Mouse (Mus musculus) embryo, embryonic 9.5 days (tissue): Measurements from ENCODE around the gene Rpp25l.

Experiments
- DNase-seq: peaks from one replicate; pipeline ENCODE4 v3.0.0-alpha.2; 2017; ENCODE audit errors: extremely low spot score

Rpp25l gene

DNA sequence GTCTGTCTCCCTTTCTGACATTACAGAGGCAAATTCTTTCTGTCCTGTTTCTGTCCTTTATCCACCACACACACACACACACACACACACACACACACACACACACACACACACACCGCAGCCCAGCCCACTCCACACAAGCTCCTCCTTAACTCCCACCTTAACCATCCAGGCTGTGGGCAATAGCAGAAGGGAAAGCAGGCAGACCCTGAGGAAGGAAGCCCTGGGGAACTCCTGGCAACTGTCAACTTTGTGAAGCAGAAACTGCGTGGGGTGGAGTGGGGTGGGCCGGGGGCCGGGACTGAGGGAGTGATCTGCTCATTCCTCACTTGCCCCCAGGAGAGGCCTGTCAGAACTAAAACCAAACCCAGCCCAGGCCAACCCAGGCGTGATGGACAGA, 41.8 kb downstream of the Rpp25l start:
- DNase-seq, result no peak

DNA sequence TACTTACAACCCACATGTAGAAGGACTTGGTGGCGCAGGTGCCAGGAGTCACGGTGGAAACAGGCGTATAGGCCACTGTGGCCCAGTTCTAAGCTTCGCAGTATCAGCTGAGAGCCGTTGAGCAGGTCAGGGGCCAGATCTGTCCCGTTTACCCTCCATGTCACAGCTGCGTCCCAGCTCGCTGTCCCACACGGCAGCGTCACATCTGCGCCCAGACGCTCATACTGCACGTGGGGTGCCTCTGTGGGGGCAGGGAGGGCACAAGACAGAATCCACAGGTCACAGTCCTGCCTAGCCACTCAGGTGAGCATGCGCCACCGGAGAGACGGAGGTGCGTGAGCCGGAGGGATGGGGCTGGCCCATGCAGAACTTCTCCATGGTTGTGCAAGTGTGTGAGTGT, 42.5 kb downstream of the Rpp25l start:
- DNase-seq, result no peak

DNA sequence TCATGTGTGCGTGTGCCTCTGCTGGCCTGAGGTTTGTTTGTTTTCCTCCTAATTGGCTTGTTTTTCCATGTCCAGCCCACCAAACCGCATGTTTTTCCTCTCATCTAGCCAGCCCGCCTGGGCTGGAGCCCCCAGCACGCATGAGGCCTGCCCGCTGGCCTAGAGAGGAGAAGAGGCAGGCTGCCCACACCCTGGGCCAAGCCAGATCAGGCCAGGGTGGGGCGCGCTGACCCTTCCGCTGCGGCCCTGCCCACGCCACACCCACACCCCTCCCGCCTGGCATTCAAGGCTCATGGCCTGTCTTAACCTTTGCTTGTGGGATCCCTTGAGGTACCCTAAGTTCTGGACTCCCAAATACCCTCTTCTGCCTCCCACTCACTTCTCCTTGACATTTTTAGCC, 46.7 kb downstream of the Rpp25l start:
- DNase-seq, result no peak

DNA sequence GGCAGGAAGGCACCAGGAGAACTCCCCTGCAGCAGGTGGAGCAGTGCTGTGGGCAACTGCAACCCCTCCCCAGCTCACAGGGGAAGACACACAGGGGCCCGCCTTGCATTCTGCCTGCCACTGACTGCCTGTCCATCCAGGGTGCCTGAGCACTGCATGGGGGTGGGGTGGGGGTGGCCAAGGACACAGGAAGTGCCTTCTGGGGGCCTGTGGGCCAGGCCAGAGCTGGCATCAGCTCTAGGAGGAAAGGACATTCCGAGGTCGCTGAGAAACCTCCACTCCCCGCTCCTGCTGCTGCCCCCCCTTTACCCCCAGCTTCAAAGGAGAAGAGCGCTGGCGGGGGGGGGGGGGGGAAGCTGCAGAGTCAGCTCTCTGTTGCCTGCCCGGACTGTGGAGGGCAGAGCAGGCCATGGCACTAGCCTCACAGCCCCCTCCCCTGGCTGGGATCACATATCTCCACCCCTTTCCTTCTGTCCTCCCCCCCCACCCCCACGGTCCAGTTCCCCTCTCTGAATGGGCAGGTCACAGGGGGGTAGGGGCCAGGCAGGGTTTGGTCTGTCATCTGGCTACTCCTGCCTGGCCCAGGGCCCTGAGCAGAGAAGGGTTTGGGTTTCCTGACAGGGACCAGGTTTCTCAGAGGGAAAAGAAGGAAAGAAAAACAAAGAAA, 48.2 kb downstream of the Rpp25l start:
- peak; percentile 54 for DNase-seq

DNA sequence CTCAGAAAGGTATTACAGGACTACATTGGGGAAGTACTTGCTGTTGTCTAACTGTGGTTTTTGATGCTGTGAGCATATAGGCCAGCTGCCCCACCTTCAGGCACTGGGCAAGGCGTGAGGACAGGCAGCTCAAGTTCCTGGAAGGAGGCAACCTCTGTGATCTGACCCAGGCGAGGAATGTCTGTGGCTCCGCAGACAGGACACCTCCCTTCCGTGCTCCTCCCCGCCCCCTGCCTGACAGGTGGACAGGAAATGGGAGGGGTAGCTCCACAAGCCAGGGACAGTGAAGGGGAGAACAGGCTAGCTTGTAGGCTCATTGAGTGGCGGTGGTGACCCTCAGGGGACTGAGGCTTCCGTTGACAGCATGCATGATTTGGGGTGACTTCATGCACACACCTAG, 48.8 kb downstream of the Rpp25l start:
- DNase-seq, result no peak

DNA sequence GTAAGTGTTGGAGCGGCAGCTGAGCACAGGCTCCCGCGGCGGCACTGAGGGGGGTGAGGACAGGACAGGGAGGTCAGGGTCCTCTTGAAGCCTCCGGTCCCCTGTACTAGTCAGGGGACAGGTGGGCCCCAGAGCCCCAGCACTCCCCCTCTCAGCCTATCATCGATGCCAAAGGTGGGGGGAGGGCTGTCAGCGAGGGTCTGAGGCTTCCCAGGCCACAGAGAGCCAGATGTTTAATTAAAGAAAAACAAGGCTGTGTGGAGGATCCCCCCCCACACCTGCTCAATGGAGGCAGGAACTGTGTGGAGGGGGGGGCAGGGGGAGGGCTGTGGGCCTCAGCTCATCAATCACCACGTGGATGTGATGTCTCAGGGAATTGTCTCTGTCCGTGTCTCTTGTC, 49.7 kb downstream of the Rpp25l start:
- DNase-seq, result no peak

DNA sequence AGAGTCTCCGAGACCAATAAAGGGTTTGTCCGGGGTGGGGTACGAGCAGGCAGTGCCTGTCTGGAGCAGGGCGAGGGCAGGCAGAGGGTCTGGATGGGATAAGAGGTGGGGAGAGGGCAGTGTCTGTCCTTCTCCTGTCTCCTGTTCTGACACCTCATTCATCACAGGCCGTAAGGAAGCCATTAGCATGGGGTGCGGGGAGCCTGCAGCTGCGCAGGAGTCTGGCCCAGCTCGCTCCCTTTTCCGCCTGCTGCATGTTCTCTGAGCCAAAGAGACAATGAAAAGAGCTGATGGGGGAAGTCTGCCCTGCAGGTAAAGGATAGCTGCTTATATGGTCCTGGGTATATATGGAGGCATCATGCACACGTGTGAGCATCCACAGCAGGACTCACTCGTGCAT, 50.6 kb downstream of the Rpp25l start:
- DNase-seq, result no peak
